Mouse (Mus musculus) CH12.LX (cell line): ENCODE data around the gene Adamts14. TPM values are rescaled to one million over a fixed set of nuclear protein-coding genes. Genes with fewer than 3 reads are reported as not detected.

Experiments used
- DNase-seq: peaks from one replicate; pipeline ENCODE4 v3.0.0-alpha.2; 2013; ENCODE audit errors: extremely low read depth
- H3K27ac ChIP-seq: 2 replicates; pipeline ENCODE4 v1.5.1; 2012; ENCODE audit warnings: low read depth, mild to moderate bottlenecking, control low read depth, moderate library complexity; ENCODE audit not compliant: insufficient read depth
- H3K27me3 ChIP-seq: replicated peaks from 2 replicates; pipeline ENCODE3; 2012; ENCODE audit warnings: inconsistent platforms
- H3K36me3 ChIP-seq, 2 experiments: replicated peaks in 1 of 2; 2 replicates each; pipeline versions ENCODE3 to v1.6.1; 2012; ENCODE audit warnings: inconsistent platforms in 1 of 2, low read length in 1 of 2, mild to moderate bottlenecking in 1 of 2, mixed read lengths in 1 of 2, moderate library complexity in 1 of 2; ENCODE audit not compliant: control insufficient read depth in 1 of 2, insufficient read depth in 1 of 2
- H3K4me1 ChIP-seq, 2 experiments: 2 replicates each; pipeline ENCODE4 v1.6.1; 2012; ENCODE audit warnings: inconsistent platforms in 1 of 2, moderate library complexity in 1 of 2; ENCODE audit not compliant: insufficient read depth in 2 of 2, control insufficient read depth in 1 of 2
- H3K4me2 ChIP-seq: 2 replicates; pipeline ENCODE4 v1.6.1; 2012; ENCODE audit warnings: low read depth, mild to moderate bottlenecking, control low read depth; ENCODE audit not compliant: poor library complexity, insufficient read depth, severe bottlenecking
- H3K4me3 ChIP-seq, 3 experiments: fragments of 150-350 bp in 1 of 3; sonication (generic) in 1 of 3; replicated peaks in 1 of 3; 2 replicates each; pipeline versions ENCODE3 to v1.5.1; 2011 to 2012; ENCODE audit warnings: low read depth in 2 of 3, low read length in 2 of 3, mild to moderate bottlenecking in 2 of 3, moderate library complexity in 2 of 3, control low read depth in 1 of 3, improper control_type of control experiment in 1 of 3, inconsistent platforms in 1 of 3, mixed read lengths in 1 of 3; ENCODE audit not compliant: poor library complexity in 1 of 3
- H3K79me2 ChIP-seq: replicated peaks from 2 replicates; pipeline ENCODE4 v1.6.1; 2012; ENCODE audit warnings: mild to moderate bottlenecking, moderate library complexity; ENCODE audit not compliant: control insufficient read depth, poor library complexity, insufficient read depth, severe bottlenecking; ENCODE audit errors: extremely low read depth
- H3K9ac ChIP-seq: 2 replicates; pipeline ENCODE4 v1.6.1; 2012; ENCODE audit warnings: low read depth, mild to moderate bottlenecking, control low read depth, moderate library complexity; ENCODE audit not compliant: insufficient read depth
- H3K9me3 ChIP-seq: replicated peaks from 2 replicates; pipeline ENCODE3; 2012; ENCODE audit warnings: low read length, inconsistent platforms, mixed read lengths
- BHLHE40 ChIP-seq: IDR thresholded peaks from 2 replicates; pipeline ENCODE4 v1.6.1; 2011; ENCODE audit warnings: mild to moderate bottlenecking, low read depth, low read length, improper control_type of control experiment
- CHD1 ChIP-seq: IDR thresholded peaks from 2 replicates; pipeline ENCODE4 v1.6.1; 2012; ENCODE audit warnings: low read depth, low read length, improper control_type of control experiment, inconsistent platforms
- CHD2 ChIP-seq: IDR thresholded peaks from 2 replicates; pipeline ENCODE4 v1.6.1; 2011; ENCODE audit warnings: low read length, improper control_type of control experiment
- CTCF ChIP-seq, 2 experiments: IDR thresholded peaks in 1 of 2; conservative IDR thresholded peaks in 1 of 2; 2 replicates each; pipeline ENCODE4 v1.5.1; 2011 to 2012; ENCODE audit warnings: low read depth in 2 of 2, low read length in 2 of 2, improper control_type of control experiment in 1 of 2, inconsistent platforms in 1 of 2, mild to moderate bottlenecking in 1 of 2, moderate library complexity in 1 of 2
- E2F4 ChIP-seq: IDR thresholded peaks from 2 replicates; pipeline ENCODE4 v1.6.1; 2011; ENCODE audit warnings: low read depth, low read length, improper control_type of control experiment; ENCODE audit not compliant: insufficient replicate concordance
- ETS1 ChIP-seq: conservative IDR thresholded peaks from 2 replicates; pipeline ENCODE4 v1.6.1; 2012; ENCODE audit warnings: low read depth, mild to moderate bottlenecking, inconsistent platforms, low read length, improper control_type of control experiment, moderate library complexity
- IRF4 ChIP-seq: IDR thresholded peaks from 2 replicates; pipeline ENCODE4 v1.6.1; 2014; ENCODE audit warnings: low read depth, mild to moderate bottlenecking, inconsistent platforms, low read length, improper control_type of control experiment
- JUN ChIP-seq: IDR thresholded peaks from 2 replicates; pipeline ENCODE4 v1.6.1; 2011; ENCODE audit warnings: low read depth, mild to moderate bottlenecking, low read length, improper control_type of control experiment, moderate library complexity; ENCODE audit not compliant: insufficient read depth
- KAT2A ChIP-seq: IDR thresholded peaks from 2 replicates; pipeline ENCODE4 v1.6.1; 2012; ENCODE audit warnings: low read length, improper control_type of control experiment, inconsistent platforms; ENCODE audit not compliant: insufficient replicate concordance
- MAFK ChIP-seq: IDR thresholded peaks from 2 replicates; pipeline ENCODE4 v1.6.1; 2011; ENCODE audit warnings: low read length, improper control_type of control experiment; ENCODE audit not compliant: insufficient replicate concordance
- MAX ChIP-seq: IDR thresholded peaks from 2 replicates; pipeline ENCODE4 v1.6.1; 2011; ENCODE audit warnings: low read length, improper control_type of control experiment
- MXI1 ChIP-seq: IDR thresholded peaks from 2 replicates; pipeline ENCODE4 v1.6.1; 2011; ENCODE audit warnings: mild to moderate bottlenecking, low read depth, low read length, improper control_type of control experiment
- MYC ChIP-seq: IDR thresholded peaks from 2 replicates; pipeline ENCODE4 v1.6.1; 2011; ENCODE audit warnings: low read depth, mild to moderate bottlenecking, improper control_type of control experiment, low read length
- NRF1 ChIP-seq: IDR thresholded peaks from 2 replicates; pipeline ENCODE4 v1.6.1; 2014; ENCODE audit warnings: low read depth, mild to moderate bottlenecking, inconsistent platforms, low read length, improper control_type of control experiment, moderate library complexity
- PAX5 ChIP-seq: IDR thresholded peaks from 2 replicates; pipeline ENCODE4 v1.6.1; 2012; ENCODE audit warnings: low read length, inconsistent platforms, mixed read lengths
- POLR2A ChIP-seq: IDR thresholded peaks from 2 replicates; pipeline ENCODE4 v1.6.1; 2011; ENCODE audit warnings: low read depth, mild to moderate bottlenecking, improper control_type of control experiment, low read length
- SIN3A ChIP-seq: IDR thresholded peaks from 2 replicates; pipeline ENCODE4 v1.6.1; 2012; ENCODE audit warnings: low read length, improper control_type of control experiment, inconsistent platforms
- SMC3 ChIP-seq: IDR thresholded peaks from 2 replicates; pipeline ENCODE4 v1.6.1; 2011; ENCODE audit warnings: low read depth, low read length, improper control_type of control experiment
- USF2 ChIP-seq: conservative IDR thresholded peaks from 2 replicates; pipeline ENCODE4 v1.6.1; 2011; ENCODE audit warnings: low read depth, low read length, improper control_type of control experiment
- ZC3H11A ChIP-seq: IDR thresholded peaks from 2 replicates; pipeline ENCODE4 v1.6.1; 2012; ENCODE audit warnings: low read depth, mild to moderate bottlenecking, inconsistent platforms, low read length, improper control_type of control experiment
- ZMIZ1 ChIP-seq: IDR thresholded peaks from 2 replicates; pipeline ENCODE4 v1.6.1; 2012; ENCODE audit warnings: low read depth, mild to moderate bottlenecking, inconsistent platforms, low read length, improper control_type of control experiment
- ZNF384 ChIP-seq: IDR thresholded peaks from 2 replicates; pipeline ENCODE4 v1.6.1; 2012; ENCODE audit warnings: low read depth, low read length, improper control_type of control experiment, inconsistent platforms
- dilution Hi-C: fragments of 300-500 bp; cut with MboI; formaldehyde crosslinking; loops from 2 replicates; pipeline ENCODE4 v1.14.3; 2020; ENCODE audit warnings: low sequenced_read_pairs; ENCODE audit not compliant: extremely low pct_unique_long_range_greater_than_20kb, extremely low pct_ligation_motif_present
- in situ Hi-C: fragments of 300-500 bp; cut with MboI; formaldehyde crosslinking; loops from 3 replicates; pipeline ENCODE4 v1.14.3; 2019; ENCODE audit warnings: low sequenced_read_pairs, low pct_ligation_motif_present, low pct_unique_long_range_greater_than_20kb, mixed read lengths
- polyA plus RNA-seq: library from polyadenylated mRNA; unstranded; fragments of >175 nt; gene quantifications from 2 replicates; pipeline ENCODE4 v1.2.1, GENCODE M21; 2012; ENCODE audit warnings: low read depth; ENCODE audit not compliant: insufficient read length
- total RNA-seq, 2 experiments: library from RNA; depleted of rRNA; stranded (reverse); fragments of 300-350 nt in 1 of 2; fragments of >200 nt in 1 of 2; gene quantifications; 2 replicates each; pipeline ENCODE4 v1.2.3; 2012 to 2014

Adamts14 gene
- total and polyA plus RNA-seq, 3 experiments = 1.2 to 2.7 (median 2.5) TPM

DNA sequence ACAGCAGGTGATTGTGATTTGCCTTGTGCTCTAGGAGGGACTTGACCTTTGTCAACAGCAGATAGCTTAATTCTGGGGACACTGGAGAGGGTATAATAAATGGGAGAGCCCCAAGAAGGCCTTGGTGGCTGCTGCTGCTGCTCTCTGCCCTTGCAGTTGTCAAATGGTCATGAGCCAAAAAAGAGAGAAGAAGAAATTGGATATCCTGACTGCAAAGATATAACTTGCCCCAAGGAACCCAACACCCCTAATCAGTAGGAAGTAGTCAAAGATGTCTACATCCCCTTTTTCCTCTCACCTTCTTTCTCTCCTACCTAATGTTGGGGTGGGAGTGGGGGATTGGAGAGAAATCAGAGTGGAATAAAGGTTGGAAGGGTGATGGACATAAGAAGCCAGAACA lies 121.1 kb downstream of the Adamts14 start:
- no peak overlapping the region for H3K27ac ChIP-seq
- dilution Hi-C loops = no loop called here
- in situ Hi-C loops = no loop called here
- DNase-seq = no peak
- 0 out of 2 replicates have a peak, but pooled peaks cover 2% of the 10 kb centered on the region for H3K79me2 ChIP-seq
- H3K4me2 ChIP-seq = no peak overlapping the region
- no peak overlapping the region for H3K4me3 ChIP-seq
- H3K9ac ChIP-seq = no peak overlapping the region
- TF ChIP-seq IRF4 (no peak), BHLHE40 (no peak), NRF1 (no peak), MAX (no peak), JUN (no peak), USF2 (no peak), ZNF384 (no peak), ZMIZ1 (no peak), E2F4 (no peak), CTCF (conservative IDR thresholded peaks at IDR 0.05 in 1 of 2, IDR thresholded peaks at IDR 0.05 in 1 of 2; ENCODE audit: low read depth in 2 of 2, low read length in 2 of 2) (no peak), SMC3 (no peak), ZC3H11A (no peak), MAFK (no peak), CHD1 (no peak), MYC (no peak), PAX5 (no peak), CHD2 (no peak)
- H3K36me3 ChIP-seq = no peaks in the 10 kb centered on the region
- H3K4me1 ChIP-seq = peaks cover 0 to 22% of the 10 kb centered on the region in 2 experiments; a peak in 2 of 4 replicates
- no peaks in the 10 kb centered on the region for H3K9me3 ChIP-seq
- no peaks in the 10 kb centered on the region for H3K27me3 ChIP-seq

DNA sequence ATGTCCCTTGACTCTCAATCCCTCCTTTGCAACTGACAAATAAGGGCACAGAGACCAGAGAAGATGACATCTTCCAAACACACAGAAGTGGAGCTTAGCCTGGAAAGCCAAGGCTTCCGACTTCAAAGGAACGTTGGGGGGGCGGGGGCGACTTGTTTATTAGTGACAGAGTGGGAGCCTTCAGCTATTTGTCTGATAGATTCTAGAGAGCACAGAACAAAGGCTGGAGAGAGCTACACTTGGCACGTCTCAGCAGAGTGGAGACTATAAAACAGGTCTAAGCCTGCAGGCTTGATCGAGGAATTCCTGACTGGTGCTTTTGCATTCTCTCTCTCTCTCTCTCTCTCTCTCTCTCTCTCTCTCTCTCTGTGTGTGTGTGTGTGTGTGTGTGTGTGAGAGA lies 122.6 kb downstream of the Adamts14 start:
- in situ Hi-C loops (no loop called here), dilution Hi-C loops (no loop called here)
- TF ChIP-seq ZC3H11A = no peak
- no peak for TF ChIP-seq KAT2A
- no peak for TF ChIP-seq CHD1
- TF ChIP-seq MXI1 = no peak
- TF ChIP-seq MAX = no peak
- TF ChIP-seq CHD2 = no peak
- TF ChIP-seq MYC = no peak
- TF ChIP-seq SIN3A = no peak
- TF ChIP-seq ETS1 = no peak
- no peak for TF ChIP-seq POLR2A
- Histone ChIP-seq H3K4me1 (peaks cover 0 to 17% of the 10 kb centered on the region in 2 experiments; a peak in 2 of 4 replicates), H3K4me2 (no peak overlapping the region), H3K36me3 (no peaks in the 10 kb centered on the region), H3K79me2 (peaks cover 10% of the 10 kb centered on the region; the same call in 1 of the 2 replicates), H3K4me3 (no peak overlapping the region), H3K27ac (no peak overlapping the region), H3K27me3 (no peaks in the 10 kb centered on the region), H3K9me3 (no peaks in the 10 kb centered on the region), H3K9ac (no peak overlapping the region)
- DNase-seq = no peak
